ENCODE assay signal across 12 mouse cellular contexts in the genomic region with DNA sequence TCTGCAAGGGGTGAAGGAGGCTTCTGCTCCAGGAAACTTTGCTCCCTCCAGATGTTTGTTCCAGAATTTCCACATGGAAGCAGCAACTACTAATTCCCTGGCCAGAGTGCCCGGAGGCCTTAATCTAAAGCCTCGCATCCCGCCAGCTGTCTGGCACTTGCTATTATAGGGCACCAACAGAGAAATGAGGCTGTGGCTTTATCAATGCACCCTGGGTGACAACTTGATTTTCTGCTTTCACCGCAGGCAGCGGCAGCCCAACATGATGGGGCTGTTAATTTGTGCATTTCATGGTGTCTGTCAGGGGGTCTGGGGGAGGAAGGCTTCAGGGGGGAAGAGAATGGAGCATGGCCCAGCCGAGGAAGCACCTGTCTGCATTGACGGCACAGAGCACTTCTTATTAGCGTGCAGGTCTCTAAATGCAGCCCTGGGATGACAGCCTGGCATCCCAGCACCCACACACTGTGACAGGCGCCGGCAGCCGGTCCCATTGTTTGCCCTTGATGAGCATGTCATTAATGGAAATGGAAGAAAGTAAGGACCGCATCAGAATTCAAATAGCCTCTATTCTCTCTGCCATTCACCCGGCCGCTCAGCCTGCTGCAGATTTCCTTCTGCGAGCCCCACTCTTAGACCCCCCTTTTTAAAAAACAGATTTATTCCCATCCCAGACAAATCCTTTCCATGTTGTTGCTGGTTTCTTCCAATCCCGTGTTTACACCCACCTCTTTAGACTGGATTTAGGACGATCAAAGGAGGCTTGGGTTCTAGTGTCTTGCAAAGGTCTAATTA.
DNase-seq lines count a peak whose midpoint lies in the region; ATAC-seq and TF ChIP-seq lines count a peak whose summit lies in the region.
"Had no signal": no experiment of that assay in that cellular context is flagged by ENCODE, and none has a peak within 500 bp of the region (broad histone marks: within the 10 kb centered on the region; RNA-seq: fewer than 3 reads in every experiment).

No protein-coding gene starts in this region.

- intact Hi-C loops in left cerebral cortex, postnatal 10 days (cut with DNase I): no loop called here

- H3K9ac ChIP-seq in ES-E14 (ENCODE audit: insufficient read depth, low read depth, low read length, poor library complexity, severe bottlenecking): no peak overlapping the region
- no peak overlapping the region for H3K9ac ChIP-seq in hindbrain, embryonic 12.5 days
- 0 out of 2 replicates have a peak overlapping the region, but pooled peaks have one; percentile 34 for H3K9ac ChIP-seq in midbrain, embryonic 16.5 days (ENCODE audit: low read depth, low read length)
- H3K9ac ChIP-seq: embryonic facial prominence, embryonic 13.5 days; limb, embryonic 13.5 days; lung, embryonic 14.5 days had no signal

- no peaks in the 10 kb centered on the region for H3K9me3 ChIP-seq in ES-E14 (ENCODE audit: control insufficient read depth, insufficient read depth, low read depth, low read length)
- H3K9me3 ChIP-seq in hindbrain, embryonic 12.5 days (replicated peaks): no peaks in the 10 kb centered on the region
- no peaks in the 10 kb centered on the region for H3K9me3 ChIP-seq in midbrain, embryonic 16.5 days (replicated peaks; ENCODE audit: control insufficient read depth, low read length, poor library complexity, severe bottlenecking)
- H3K9me3 ChIP-seq: embryonic facial prominence, embryonic 13.5 days; limb, embryonic 13.5 days had no signal

- peaks cover 93% of the 10 kb centered on the region for H3K27me3 ChIP-seq in hindbrain, embryonic 12.5 days
- peaks cover 12% of the 10 kb centered on the region for H3K27me3 ChIP-seq in midbrain, embryonic 16.5 days (ENCODE audit: control insufficient read depth, insufficient read depth, low read depth, low read length)

- no peaks in the 10 kb centered on the region for H3K36me3 ChIP-seq in ES-E14 (ENCODE audit: control insufficient read depth, insufficient read depth, low read length, poor library complexity, severe bottlenecking)
- H3K36me3 ChIP-seq in hindbrain, embryonic 12.5 days: no peaks in the 10 kb centered on the region
- H3K36me3 ChIP-seq in midbrain, embryonic 16.5 days (ENCODE audit: control insufficient read depth, insufficient read depth, low read length): no peaks in the 10 kb centered on the region
- H3K36me3 ChIP-seq: embryonic facial prominence, embryonic 13.5 days; limb, embryonic 13.5 days had no signal

- H3K4me3 ChIP-seq in ES-E14 (ENCODE audit: insufficient read depth in 1 of 2, low read depth in 1 of 2, low read length in 2 of 2, poor library complexity in 1 of 2, severe bottlenecking in 1 of 2): no peak overlapping the region; a peak in 1 of 4 replicates
- no peak overlapping the region for H3K4me3 ChIP-seq in hindbrain, embryonic 12.5 days
- H3K4me3 ChIP-seq in midbrain, embryonic 16.5 days (ENCODE audit: low read depth, low read length): no peak overlapping the region
- H3K4me3 ChIP-seq: embryonic facial prominence, embryonic 13.5 days; limb, embryonic 13.5 days had no signal

- H3K4me2 ChIP-seq in hindbrain, embryonic 12.5 days (replicated peaks): peak overlapping the region; percentile 33
- peak overlapping the region; percentile 36 for H3K4me2 ChIP-seq in midbrain, embryonic 16.5 days (ENCODE audit: low read length)
- H3K4me2 ChIP-seq: embryonic facial prominence, embryonic 13.5 days; heart, embryonic 11.5 days; limb, embryonic 13.5 days; lung, embryonic 14.5 days had no signal

- peak; percentile 93 for ATAC-seq in hindbrain, embryonic 12.5 days (ENCODE audit: low FRiP score)
- peak; percentile 88 for ATAC-seq in midbrain, embryonic 16.5 days
- no peak for ATAC-seq in inflammation-experienced regulatory T-cells, adult 6 months

- DNase-seq in ES-E14 (ENCODE audit: low read depth, low spot score): peak; percentile 24
- peak; percentile 46 for DNase-seq in embryo, embryonic 11 days
- DNase-seq in lung, postnatal 36 days: no peak
- no peak for DNase-seq in left cerebral cortex, postnatal 10 days (ENCODE audit: extremely low spot score in 1 of 2, low spot score in 2 of 2)
- no peak for DNase-seq in cerebellum, adult 11-12 months
- DNase-seq: lung, embryonic 14.5 days had no signal

- H3K27ac ChIP-seq in ES-E14 (ENCODE audit: insufficient read depth, low read depth, low read length, poor library complexity, severe bottlenecking): no peak overlapping the region
- H3K27ac ChIP-seq in hindbrain, embryonic 12.5 days: peak overlapping the region; percentile 55
- H3K27ac ChIP-seq in midbrain, embryonic 16.5 days (ENCODE audit: low read length): no peak overlapping the region; the same call in none of the 2 replicates
- H3K27ac ChIP-seq: embryonic facial prominence, embryonic 13.5 days; limb, embryonic 13.5 days had no signal

- in situ Hi-C loops in ES-E14 (cut with MboI; ENCODE audit: low sequenced_read_pairs in 2 of 2, unreplicated experiment in 2 of 2): no loop called here

- peaks cover 0 to 10% of the 10 kb centered on the region in 2 experiments; a peak in 2 of 4 replicates for H3K4me1 ChIP-seq in ES-E14 (ENCODE audit: control insufficient read depth in 2 of 2, insufficient read depth in 2 of 2, low read length in 2 of 2, poor library complexity in 1 of 2)
- H3K4me1 ChIP-seq in hindbrain, embryonic 12.5 days: peaks cover 25% of the 10 kb centered on the region
- peaks cover 22% of the 10 kb centered on the region for H3K4me1 ChIP-seq in midbrain, embryonic 16.5 days (ENCODE audit: control insufficient read depth, insufficient read depth, low read length)

- WGBS in hindbrain, embryonic 12.5 days: 10% methylated on average over 17 of the region's 17 CpGs
- 6% methylated on average over 17 of the region's 17 CpGs for WGBS in midbrain, embryonic 16.5 days

TF ChIP-seq in ES-E14, 5 proteins besides CTCF, POLR2A, EP300 and RAD21:
- TF ChIP-seq CHD2 (IDR thresholded peaks at IDR 0.05; ENCODE audit: low read depth, low read length): no peak
- TF ChIP-seq ZNF384 (IDR thresholded peaks at IDR 0.05; ENCODE audit: low read depth, low read length): no peak
- no peak for TF ChIP-seq HCFC1 (IDR thresholded peaks at IDR 0.05; ENCODE audit: borderline replicate concordance, insufficient read depth, low read length)
- no peak for TF ChIP-seq ZC3H11A (IDR thresholded peaks at IDR 0.05; ENCODE audit: borderline replicate concordance, low read depth, low read length)
- TF ChIP-seq MAFK (IDR thresholded peaks at IDR 0.05; ENCODE audit: insufficient read depth, low read depth, low read length): no peak

Comparison
In these comparisons a context has a peak if more than half of its experiments do, and no peak if none do; other contexts are left out.
1. DNase-seq: peak in ES-E14 (single experiment) and embryo, embryonic 11 days (single experiment); none in lung, postnatal 36 days (single experiment), left cerebral cortex, postnatal 10 days (0 of 2) and cerebellum, adult 11-12 months (single experiment).